Mouse (Mus musculus) kidney, postnatal 4 days (tissue): Measurements from ENCODE around the gene Dusp2.
A peak's percentile ranks its signal among the peaks of the same experiment; 100 is the strongest.

ENCODE experiments used
- DNase-seq, 2 experiments: peaks; one replicate each; pipeline ENCODE4 v3.0.0; 2021; ENCODE audit warnings: mixed read lengths in 2 of 2

The Dusp2 gene

DNA sequence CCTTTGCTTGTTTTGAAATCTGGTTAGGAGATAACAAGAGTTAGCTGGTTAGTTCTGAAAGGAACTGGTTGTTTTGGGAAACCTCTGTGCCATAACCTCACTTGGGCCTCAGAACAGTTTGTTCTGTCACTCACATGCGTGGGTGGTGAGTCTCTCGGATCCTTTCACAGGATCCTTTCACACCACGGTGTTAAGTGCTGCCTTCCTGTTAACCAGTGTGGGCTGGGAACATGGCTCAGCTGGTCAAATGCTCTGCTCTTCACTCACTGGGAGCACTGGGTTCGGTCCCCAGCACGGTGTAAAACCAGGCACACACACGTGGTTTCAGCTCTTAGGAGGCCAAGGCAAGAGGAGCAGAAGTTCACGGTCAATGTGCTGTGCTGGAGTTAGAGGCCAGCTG is 11.5 kb upstream of the Dusp2 start:
- no peak for DNase-seq

DNA sequence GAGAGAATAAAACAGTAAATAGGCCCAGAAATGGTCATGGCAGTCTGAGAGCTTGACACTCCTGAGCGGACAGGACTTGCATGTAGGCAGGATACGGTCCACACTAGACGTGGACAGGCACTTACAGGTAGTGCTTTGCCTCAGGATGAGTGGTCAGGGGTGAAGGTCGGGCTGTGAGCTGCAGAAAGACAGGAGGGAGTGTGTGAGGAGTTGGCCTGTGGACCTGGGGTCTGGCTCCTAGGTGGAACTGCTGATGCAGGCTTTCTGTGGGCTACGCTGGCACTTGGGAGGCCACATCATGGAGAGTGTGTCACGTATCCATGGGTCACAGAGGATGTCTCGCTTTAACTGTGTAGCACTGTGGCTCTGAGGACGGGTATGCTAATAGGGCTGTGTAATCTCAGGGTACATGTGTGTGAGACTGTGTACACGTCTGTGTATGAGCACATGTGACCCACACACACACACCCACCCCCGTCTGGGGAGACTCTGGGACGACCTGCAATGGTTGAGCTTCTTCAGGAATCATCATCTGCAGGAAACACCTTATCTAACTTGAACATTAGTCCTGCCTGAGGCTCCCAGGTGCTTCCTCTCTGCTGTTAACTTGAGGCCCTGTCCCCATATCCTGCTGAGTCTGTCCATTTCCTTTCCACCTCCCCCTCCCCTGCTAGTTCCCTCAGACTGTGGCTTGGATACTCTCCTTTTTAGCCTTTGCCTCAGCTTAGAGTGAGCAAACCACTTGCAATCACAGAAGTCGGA is 7.7 kb upstream of the Dusp2 start:
- DNase-seq = no peak

DNA sequence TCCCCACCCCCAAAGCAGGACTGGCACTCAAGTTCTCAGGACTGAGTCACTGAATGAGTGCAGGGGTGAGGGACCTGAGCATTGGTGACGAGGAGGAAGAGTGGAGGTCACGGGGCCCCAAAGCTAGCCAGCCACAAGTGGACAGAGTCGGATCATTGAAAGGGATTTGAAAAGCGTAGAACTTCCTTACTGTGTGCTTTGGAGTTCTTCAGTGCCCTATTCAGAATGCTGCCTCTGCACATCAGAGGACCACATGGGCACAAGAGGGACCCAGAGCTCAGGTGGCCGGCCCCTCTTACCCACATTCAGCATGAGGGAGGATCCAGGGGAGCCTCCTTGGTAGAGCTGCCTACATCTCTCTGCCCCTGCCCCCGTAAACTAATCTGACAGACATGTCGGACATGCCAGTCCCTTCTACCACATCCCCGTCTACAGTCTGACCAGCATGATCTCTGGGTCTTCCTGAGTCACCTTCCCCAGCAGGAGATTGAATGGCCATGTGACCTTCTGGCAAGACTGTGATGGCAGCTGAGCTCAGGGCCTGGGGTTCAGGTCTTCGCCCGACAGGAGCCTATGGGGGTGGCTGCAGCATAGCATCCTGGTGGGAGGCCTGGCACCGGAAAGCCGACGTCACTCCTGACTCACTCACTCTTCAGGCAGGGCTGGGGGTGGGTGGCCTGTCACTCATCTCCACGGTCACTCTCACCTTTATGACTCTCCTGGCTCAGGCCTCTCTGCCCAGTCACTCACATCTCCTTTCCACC is 3.0 kb upstream of the Dusp2 start:
- no peak for DNase-seq

DNA sequence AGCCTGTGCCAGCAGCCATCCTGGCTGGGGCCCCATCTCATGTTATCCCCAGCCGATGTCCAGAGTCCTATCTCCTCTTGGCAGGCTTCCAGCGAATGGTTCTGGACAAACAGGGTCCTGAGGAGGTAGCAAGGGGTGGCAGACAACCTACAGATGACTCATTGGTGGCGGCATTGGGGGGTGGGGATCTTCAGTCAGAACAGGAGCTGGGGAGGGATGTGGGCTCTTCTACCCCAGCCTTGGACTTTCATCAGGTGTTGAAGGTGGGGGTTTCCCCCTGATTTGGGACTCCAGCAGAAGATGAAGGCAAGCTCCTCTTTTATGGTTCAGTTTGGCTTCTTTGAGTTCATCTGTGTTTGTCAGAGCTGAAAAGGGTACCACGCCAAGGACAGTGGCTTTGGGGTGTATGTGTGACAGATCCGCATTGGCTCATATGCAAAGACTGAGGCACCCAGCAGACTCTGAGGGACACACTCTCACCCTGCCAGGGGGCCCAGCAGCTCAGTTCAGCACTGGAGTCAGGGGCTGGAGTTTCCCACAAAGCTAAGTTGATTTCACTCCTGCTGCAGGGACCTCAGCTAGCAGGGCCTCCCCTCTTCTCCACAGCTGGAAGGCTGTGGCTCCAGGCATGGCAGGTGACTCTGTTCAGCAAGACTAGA is 1.9 kb upstream of the Dusp2 start:
- DNase-seq = peak; percentile 35 to 60

DNA sequence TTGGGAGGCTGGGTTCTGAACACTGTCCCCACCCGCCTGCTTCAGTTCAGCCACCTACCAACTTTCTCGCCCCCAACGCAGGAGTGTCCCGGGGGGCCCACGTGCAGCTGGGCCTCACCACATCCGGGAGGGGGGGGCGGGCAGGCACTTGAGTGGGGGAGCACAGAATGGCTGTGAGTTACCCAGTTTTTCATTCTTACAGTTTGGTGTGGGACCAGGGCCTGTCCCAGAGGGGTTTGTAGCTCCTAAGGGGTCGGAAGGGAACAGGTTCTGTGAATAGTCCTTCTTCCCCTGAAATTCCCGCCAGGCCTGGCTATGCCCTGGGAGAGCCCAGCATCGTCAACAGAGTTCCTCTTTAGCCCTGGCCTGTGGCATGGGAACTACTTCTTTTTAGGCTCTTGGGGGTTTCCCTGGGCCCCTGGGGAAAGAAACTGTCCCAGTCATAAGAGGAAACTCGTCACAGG is 849 bp upstream of the Dusp2 start:
- DNase-seq = no peak

DNA sequence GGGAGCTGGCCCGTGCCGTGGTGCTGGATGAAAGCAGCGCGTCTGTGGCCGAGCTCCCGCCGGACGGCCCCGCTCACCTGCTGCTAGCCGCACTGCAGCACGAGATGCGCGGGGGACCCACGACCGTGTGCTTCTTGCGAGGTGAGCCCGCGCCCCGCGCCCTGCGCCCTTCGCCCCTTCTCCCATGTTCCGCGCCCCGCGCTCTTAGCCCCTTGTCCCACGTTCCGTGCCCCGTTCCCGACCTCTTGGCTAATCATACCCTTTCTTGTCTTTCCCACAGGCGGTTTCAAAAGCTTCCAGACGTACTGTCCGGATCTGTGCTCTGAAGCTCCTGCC is 506 bp downstream of the Dusp2 start:
- no peak for DNase-seq

DNA sequence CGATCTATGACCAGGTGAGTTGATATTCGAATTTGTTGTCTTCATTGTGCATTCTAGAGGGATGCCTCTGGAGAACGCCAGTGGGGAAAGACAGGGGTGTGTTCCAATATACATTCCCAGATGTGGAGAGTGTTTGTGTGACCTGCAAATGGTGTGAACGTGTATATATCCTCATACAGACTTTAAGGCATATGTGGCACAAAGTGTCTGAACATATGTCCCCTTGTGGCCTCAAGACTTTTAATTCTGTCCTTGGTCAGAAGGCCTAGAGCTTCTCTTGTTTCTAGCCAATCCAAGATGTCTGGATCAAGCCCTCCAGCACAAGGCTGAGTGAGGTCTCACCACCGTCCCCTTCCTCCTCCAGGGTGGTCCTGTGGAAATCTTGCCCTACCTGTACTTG is 926 bp downstream of the Dusp2 start:
- no peak for DNase-seq

DNA sequence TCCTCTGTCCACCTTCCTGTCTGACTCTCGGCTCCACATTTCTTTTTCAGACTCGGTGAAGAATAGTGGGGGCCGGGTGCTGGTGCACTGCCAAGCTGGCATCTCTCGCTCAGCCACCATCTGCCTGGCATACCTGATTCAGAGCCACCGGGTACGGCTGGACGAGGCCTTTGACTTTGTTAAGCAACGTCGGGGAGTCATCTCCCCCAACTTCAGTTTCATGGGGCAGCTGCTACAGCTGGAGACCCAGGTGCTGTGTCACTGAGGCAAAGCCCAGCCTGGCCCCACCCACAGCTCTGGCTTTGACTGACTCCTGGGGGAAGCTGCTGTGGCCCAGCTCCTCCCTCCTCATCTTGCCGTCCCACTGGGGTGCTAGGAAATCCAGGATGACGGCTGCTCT is 1.6 kb downstream of the Dusp2 start:
- no peak for DNase-seq

DNA sequence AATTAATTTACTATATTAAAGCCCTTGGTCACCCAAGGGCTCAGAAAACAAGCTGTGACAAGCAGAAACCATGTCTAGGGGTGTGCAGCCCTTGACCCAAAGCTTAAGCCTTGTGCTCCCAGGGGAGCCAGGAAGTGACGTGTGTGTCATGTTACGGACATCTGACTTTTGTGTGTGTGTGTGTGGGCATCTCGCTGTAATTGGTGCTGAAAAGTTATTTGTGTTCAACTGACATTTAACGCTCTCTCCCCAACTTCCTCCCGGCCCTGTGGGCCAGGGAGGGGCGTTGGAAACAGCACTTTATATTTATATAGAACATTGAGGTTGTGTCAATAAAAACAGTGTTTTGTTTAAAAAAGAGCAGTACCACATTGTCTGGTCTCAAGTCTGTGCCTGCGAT is 2.1 kb downstream of the Dusp2 start:
- no peak for DNase-seq

DNA sequence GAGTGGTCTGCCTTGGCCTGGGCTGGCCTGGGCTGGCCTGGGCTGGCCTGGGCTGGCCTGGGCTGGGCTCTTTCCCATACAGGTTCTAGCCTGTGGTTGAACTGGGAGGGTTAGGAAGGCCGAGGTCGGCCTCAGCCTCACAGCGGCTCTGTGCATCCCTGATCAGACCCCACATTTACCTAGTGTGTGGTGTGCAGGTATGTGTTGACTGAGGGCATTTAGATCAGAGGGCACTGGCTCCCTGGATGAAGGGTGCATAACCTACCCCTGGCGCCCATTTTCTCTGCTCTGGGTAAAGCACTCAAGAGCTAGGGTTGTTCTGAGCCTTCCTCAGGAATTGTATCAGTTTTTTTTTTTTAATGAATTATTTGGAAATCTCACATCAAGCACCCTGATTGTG is 2.5 kb downstream of the Dusp2 start, which contains the start of gene Astl:
Gene Astl (plus strand): TSS at position 224 of the 400 bp plus-strand sequence.
- no peak for DNase-seq

DNA sequence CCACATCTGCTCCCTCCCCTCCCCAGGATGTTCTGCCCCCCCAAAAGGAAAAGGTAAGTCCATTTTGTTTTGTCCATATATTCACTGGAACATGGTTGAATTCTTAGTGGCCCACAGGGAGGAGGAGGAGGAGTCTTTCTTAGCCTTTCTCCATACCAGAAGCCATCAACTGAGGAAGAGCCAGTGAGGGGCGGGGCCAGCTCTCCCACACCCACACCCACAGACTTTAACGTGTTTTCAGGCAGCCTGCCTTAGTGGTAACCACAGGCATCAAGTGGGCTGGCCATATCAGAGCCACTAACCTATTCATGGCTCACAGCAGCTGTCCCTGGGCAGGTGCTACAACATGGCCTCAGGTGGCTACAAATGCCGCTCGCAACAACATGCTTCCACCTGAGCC is 2.9 kb downstream of the Dusp2 start:
- DNase-seq = no peak

DNA sequence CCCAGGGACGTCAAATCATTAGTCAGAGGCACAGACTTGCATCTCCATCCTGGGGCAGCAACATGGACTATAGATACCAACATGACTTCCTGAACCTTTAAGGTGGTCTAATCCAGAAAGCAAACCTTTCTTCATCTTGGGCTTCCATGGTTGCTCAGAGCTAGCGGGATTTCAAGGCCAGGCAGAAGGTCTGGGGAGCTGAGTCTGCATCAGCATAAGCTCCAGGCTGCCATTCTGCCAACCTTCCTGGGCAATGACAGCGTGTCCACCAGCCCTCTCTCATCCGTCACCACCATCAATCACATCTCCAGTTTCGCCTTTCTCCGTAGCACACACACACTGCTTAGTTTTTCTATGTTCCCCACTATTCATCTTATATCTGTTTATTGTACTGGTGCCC is 3.3 kb downstream of the Dusp2 start:
- DNase-seq = no peak

DNA sequence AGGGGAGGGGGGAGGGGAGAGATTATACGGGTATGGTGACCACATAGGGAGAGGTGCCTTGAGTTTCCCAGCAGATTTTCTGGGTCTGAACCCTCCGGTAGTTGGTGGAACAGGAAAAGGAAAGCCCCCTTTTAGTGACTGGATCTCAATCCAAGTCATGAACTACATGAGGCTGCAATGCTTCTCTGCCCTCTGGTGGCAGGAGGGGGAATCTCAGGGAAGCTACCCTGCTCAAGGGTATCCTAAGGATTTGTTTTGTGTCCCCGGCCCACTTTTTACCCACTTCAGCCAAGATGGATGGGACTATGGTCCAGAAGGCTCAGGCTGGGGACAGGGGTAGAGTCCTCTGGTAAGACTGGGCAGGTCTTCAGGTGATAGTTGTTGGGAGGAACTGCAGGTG is 5.2 kb downstream of the Dusp2 start:
- DNase-seq = peak; percentile 83

DNA sequence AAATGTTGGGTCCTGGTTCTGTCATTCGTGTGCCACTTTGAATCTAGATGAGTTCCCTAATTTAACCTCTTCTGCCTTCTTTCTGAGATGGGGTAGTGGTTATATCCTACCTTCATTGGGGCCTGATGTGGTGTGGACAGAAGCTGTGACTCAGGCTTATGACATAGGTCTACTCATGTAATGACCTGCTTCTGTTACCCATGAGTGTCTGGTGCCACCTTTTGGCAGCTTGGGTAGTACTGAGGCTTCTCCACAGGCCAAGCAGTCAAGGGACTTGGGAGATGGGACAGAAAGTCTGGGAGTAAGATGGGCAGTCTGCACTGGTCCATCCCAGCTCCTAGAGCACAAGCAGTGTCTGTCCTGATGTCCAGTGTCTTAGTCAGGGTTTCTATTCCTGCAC is 10.4 kb downstream of the Dusp2 start:
- DNase-seq = peak in 1 of 2 experiments; percentile 35

DNA sequence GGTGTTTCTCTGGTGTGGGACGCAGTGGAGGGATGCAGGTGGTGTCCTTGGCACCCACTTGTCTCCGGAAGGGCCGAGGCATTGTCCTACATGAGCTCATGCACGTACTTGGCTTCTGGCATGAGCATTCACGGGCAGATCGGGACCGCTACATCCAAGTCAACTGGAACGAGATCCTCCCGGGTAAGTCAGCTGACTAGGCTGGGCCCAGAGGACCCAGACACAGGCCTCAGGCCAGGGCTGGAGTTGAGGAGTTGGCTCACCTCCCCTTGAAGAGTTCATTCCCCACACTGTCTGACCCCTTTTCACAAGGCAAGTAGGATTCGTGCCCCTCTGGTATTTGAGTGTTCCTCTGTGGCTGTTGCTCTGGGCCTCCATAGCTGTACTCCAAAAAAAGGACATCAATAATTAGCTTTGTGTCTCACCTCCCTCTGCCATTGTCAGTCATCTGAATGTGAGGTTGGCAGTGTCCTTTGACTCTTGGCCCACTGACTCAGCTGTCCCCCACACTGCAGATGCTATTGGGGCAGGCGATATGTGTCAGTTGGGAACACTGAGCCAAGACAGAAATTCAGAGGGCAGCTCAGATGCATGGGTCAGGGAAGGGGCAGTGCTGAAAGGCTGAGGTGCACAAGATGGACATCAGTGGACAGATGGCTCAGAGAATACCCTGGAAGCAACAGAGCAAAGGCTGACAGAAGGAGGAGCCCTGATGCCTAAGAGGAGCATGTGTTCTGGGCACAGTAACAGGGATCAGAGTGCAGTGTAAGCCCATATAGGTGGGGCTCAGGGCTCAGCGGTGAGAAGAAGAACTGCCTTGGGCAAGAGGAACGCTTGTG is 11.4 kb downstream of the Dusp2 start:
- no peak for DNase-seq

DNA sequence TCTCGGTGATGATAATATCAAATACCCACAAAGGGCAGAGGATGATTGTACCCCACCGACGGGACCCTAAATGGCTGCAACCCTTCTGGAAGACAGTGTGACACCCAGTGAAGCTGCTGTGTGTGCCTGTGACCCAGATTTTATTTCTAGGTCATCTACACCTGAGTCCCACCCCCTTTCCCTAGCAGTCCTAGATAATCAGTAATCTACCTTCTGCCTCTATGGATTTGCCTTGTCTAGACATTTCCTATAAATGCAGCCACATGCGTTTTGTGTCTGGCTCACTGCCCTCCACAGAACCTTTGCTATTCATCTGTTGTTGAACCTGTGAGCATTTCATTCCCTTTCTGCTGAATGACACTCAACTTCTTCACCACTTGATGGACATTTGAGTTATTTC is 17.9 kb downstream of the Dusp2 start:
- no peak for DNase-seq

DNA sequence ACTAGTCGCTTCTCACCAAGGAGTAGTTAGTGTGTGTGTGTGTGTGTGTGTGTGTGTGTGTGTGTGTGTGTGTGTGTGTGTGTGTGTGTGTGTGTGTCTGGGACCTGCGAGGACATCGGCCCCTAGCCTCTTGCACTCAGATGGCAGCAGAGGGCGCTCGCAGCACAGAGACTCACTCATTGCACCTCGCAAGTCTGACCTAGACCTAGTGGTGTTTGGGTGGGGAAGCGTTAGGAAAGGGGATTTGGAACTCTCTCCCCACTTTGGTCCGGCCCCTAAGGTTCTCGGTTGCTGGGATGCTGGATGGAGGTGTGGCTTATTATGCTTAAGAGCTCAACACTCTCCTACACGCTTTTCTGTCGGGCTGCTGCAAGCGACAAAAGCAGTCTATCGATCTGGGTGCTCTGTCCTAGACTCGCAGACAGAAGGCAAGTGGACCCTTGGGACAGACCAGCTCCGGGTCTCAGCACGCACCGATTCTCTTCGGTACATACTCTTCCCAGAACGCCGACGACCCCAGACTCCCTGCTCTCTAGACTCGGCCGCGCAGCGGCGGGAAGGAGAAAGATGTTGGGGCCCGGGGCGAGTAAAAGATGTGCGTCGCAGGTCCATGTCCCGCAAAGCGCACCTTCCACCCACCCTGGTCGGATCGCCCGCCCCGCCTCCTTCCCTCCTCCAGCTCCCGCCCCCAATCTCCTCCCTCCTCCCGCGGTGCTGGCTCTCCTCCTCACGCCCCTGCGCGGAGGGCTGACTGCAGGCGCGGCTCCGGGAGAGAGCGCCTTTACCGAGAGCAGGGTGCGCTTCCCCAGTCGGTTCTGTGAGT is 26.7 kb downstream of the Dusp2 start, which contains the start of gene Adra2b:
Gene Adra2b (plus strand): TSS at position 750 of the 823 bp plus-strand sequence.
- DNase-seq = peak; percentile 96

DNA sequence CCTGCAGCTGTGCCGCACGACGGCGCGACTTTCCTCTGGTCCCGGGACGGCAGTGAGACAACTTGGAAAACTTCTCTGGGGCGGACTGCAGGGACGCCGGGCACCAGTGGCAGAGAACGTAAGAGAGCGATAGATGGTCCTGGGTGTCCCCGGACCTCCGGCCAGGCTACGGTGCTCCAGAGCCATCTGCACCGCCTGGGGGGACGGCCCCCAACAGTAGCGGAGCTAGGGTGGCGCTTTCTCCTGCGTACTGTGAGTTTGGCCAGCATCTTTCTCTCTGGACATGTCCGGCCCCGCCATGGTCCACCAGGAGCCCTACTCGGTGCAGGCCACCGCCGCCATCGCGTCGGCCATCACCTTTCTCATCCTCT is 27.3 kb downstream of the Dusp2 start:
- DNase-seq = no peak

DNA sequence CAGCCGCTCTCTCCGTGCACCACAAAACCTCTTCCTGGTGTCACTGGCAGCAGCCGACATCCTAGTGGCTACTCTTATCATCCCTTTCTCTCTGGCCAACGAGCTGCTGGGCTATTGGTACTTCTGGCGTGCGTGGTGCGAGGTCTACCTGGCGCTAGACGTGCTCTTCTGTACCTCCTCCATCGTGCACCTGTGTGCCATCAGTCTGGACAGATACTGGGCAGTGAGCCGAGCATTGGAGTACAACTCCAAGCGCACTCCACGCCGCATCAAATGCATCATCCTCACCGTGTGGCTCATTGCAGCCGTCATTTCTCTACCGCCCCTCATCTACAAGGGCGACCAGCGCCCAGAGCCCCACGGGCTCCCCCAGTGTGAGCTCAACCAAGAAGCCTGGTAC is 27.7 kb downstream of the Dusp2 start:
- DNase-seq = peak in 1 of 2 experiments; percentile 34

DNA sequence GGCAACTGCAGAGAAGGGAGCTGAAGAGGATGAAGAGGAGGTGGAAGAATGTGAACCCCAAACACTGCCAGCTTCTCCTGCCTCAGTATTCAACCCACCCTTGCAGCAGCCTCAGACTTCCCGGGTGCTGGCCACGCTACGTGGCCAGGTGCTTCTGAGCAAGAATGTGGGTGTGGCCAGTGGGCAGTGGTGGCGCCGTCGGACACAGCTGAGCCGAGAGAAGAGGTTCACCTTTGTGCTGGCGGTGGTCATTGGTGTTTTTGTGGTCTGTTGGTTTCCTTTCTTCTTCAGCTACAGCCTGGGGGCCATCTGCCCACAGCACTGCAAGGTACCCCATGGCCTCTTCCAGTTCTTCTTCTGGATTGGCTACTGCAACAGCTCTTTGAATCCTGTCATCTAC is 28.5 kb downstream of the Dusp2 start:
- peak in 1 of 2 experiments; percentile 63 for DNase-seq

DNA sequence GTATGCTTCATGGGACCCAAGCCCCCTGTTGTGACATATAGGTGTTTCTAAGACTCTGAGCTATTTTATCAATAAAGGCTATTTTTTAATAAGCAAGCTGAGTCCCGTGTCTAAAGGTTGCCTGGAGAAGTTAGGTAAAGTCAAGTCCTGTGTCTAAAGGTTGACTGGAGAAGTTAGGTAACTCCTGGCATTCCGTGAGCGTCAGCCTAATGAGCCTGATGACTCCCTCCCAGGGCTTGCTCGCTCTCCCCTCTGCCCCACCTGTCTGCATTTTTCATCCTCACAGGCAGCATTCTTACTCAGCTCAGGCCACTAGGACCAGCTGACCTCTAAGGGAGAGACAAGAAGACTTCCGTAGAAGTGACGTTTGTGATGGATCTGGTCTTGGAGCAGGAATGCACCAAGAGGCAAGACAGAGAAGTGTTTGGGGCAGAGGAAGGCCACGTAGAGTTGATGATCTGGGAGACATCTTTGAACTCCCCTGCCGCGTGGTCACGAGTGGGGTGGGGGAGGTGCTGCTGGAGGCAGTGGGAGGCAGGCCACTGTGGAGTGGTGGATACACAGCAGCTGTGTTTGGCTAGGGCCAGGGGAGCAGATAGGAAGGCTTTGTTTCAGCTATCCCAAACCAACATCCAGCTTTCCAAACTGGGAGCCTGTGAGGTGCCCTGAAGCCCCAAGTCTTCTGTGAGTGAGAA is 31.3 kb downstream of the Dusp2 start:
- peak in 1 of 2 experiments; percentile 25 for DNase-seq
